Mouse (Mus musculus): ENCODE results near the gene Sipa1l1.

Sipa1l1 gene

GRCm38 (mm10) chr12:82298662-82299460, 129.7 kb downstream of the Sipa1l1 start:
- no peak for DNase-seq

GRCm38 (mm10) chr12:82304140-82304539, 135.0 kb downstream of the Sipa1l1 start:
- DNase-seq, result no peak

GRCm38 (mm10) chr12:82306035-82306434, 136.9 kb downstream of the Sipa1l1 start:
- DNase-seq, result no peak

GRCm38 (mm10) chr12:82311593-82311992, 142.5 kb downstream of the Sipa1l1 start:
- no peak for DNase-seq

GRCm38 (mm10) chr12:82312091-82312820, 143.1 kb downstream of the Sipa1l1 start:
- peak; percentile 66 for DNase-seq

GRCm38 (mm10) chr12:82313091-82313490, 144.0 kb downstream of the Sipa1l1 start:
- no peak for DNase-seq

GRCm38 (mm10) chr12:82319436-82320131, 150.5 kb downstream of the Sipa1l1 start:
- DNase-seq, result peak; percentile 45

- DNase-seq, result no peak
These were observed 151.1 kb downstream of the Sipa1l1 start for GRCm38 (mm10) chr12:82320204-82320603.

GRCm38 (mm10) chr12:82321397-82321796, 152.3 kb downstream of the Sipa1l1 start:
- no peak for DNase-seq

GRCm38 (mm10) chr12:82321855-82322254, 152.7 kb downstream of the Sipa1l1 start:
- DNase-seq, result no peak

- peak; percentile 59 for DNase-seq
These were observed 153.8 kb downstream of the Sipa1l1 start for GRCm38 (mm10) chr12:82322759-82323451.

GRCm38 (mm10) chr12:82324621-82325020, 155.5 kb downstream of the Sipa1l1 start:
- peak; percentile 55 for DNase-seq

GRCm38 (mm10) chr12:82325502-82325901, 156.4 kb downstream of the Sipa1l1 start:
- no peak for DNase-seq

GRCm38 (mm10) chr12:82326438-82326837, 157.3 kb downstream of the Sipa1l1 start:
- no peak for DNase-seq

- no peak for DNase-seq
These were observed 159.0 kb downstream of the Sipa1l1 start for GRCm38 (mm10) chr12:82328112-82328511.

- DNase-seq, result peak; percentile 84
These were observed 163.9 kb downstream of the Sipa1l1 start for GRCm38 (mm10) chr12:82332836-82333614.

GRCm38 (mm10) chr12:82333999-82334398, 164.9 kb downstream of the Sipa1l1 start:
- no peak for DNase-seq

GRCm38 (mm10) chr12:82334550-82334949, 165.4 kb downstream of the Sipa1l1 start:
- DNase-seq, result no peak

GRCm38 (mm10) chr12:82335095-82335494, 166.0 kb downstream of the Sipa1l1 start:
- DNase-seq, result peak; percentile 51

GRCm38 (mm10) chr12:82338550-82338949, 169.4 kb downstream of the Sipa1l1 start:
- no peak for DNase-seq

GRCm38 (mm10) chr12:82339221-82339861, 170.2 kb downstream of the Sipa1l1 start:
- DNase-seq, result peak; percentile 32

Data from kidney, adult 9 months (tissue).